21 mouse cellular contexts compared by ENCODE assay signal in genomic region chr5:111699711-111700303, GRCm38 (mm10). TPM values are rescaled to one million over a fixed set of nuclear protein-coding genes. Genes with fewer than 3 reads are reported as not detected.
DNase-seq lines count a peak whose midpoint lies in the region; ATAC-seq and TF ChIP-seq lines count a peak whose summit lies in the region.
"Had no signal": no experiment of that assay in that cellular context is flagged by ENCODE, and none has a peak within 500 bp of the region (broad histone marks: within the 10 kb centered on the region; RNA-seq: fewer than 3 reads in every experiment).

No protein-coding gene starts in this region.

- DNase-seq in forebrain, embryonic 10.5 days (ENCODE audit: extremely low spot score, low spot score), result no peak
- no peak for DNase-seq in forebrain, embryonic 11.5 days (ENCODE audit: low spot score)
- peak; percentile 88 for DNase-seq in forebrain, embryonic 14.5 days (ENCODE audit: low spot score)
- peak; percentile 42 for DNase-seq in hindbrain, postnatal 0 days (ENCODE audit: low spot score)
- no peak for DNase-seq in right cerebral cortex, adult 18-20 months
- no peak for DNase-seq in Muller cell, postnatal 12 days (ENCODE audit: inconsistent ontology term)
- DNase-seq: cerebellum, postnatal 14 days; heart, postnatal 4 days; kidney, adult 18-20 months; kidney, postnatal 25 days; layer of hippocampus, adult 9-11 months; lung, adult 2 months; thymus, postnatal 25 days had no signal

- H3K36me3 ChIP-seq in forebrain, embryonic 10.5 days (replicated peaks), result no peaks in the 10 kb centered on the region
- no peaks in the 10 kb centered on the region for H3K36me3 ChIP-seq in forebrain, embryonic 11.5 days (ENCODE audit: control insufficient read depth, insufficient read depth, low read length)
- H3K36me3 ChIP-seq in forebrain, embryonic 14.5 days (ENCODE audit: control insufficient read depth, insufficient read depth, low read length), result no peaks in the 10 kb centered on the region
- no peaks in the 10 kb centered on the region for H3K36me3 ChIP-seq in hindbrain, postnatal 0 days (ENCODE audit: insufficient read depth, low read length)
- H3K36me3 ChIP-seq in neural tube, embryonic 14.5 days (ENCODE audit: control insufficient read depth, insufficient read depth, low read length), result no peaks in the 10 kb centered on the region
- H3K36me3 ChIP-seq: heart, embryonic 13.5 days had no signal

- H3K27me3 ChIP-seq in forebrain, embryonic 10.5 days (ENCODE audit: poor library complexity, severe bottlenecking), result peaks cover 30% of the 10 kb centered on the region
- H3K27me3 ChIP-seq in forebrain, embryonic 11.5 days (ENCODE audit: control insufficient read depth, insufficient read depth, low read length), result no peaks in the 10 kb centered on the region
- no peaks in the 10 kb centered on the region for H3K27me3 ChIP-seq in forebrain, embryonic 14.5 days (replicated peaks; ENCODE audit: control insufficient read depth, insufficient read depth, low read length)
- H3K27me3 ChIP-seq in hindbrain, postnatal 0 days (ENCODE audit: insufficient read depth, low read length), result no peaks in the 10 kb centered on the region
- H3K27me3 ChIP-seq in neural tube, embryonic 14.5 days (ENCODE audit: control insufficient read depth, insufficient read depth, low read length), result no peaks in the 10 kb centered on the region

- WGBS in forebrain, embryonic 10.5 days, result 73% methylated on average over 23 of the region's 23 CpGs
- 55% methylated on average over 23 of the region's 23 CpGs for WGBS in forebrain, embryonic 11.5 days
- 23% methylated on average over 23 of the region's 23 CpGs for WGBS in forebrain, embryonic 14.5 days
- 46% methylated on average over 23 of the region's 23 CpGs for WGBS in hindbrain, postnatal 0 days
- 33% methylated on average over 23 of the region's 23 CpGs for WGBS in neural tube, embryonic 14.5 days

- H3K4me2 ChIP-seq in forebrain, embryonic 11.5 days (ENCODE audit: low read depth, low read length, severe bottlenecking), result no peak overlapping the region
- no peak overlapping the region for H3K4me2 ChIP-seq in forebrain, embryonic 14.5 days (ENCODE audit: low read length)
- no peak overlapping the region for H3K4me2 ChIP-seq in hindbrain, postnatal 0 days (ENCODE audit: low read depth, low read length)
- no peak overlapping the region for H3K4me2 ChIP-seq in neural tube, embryonic 14.5 days (ENCODE audit: low read depth, low read length)
- H3K4me2 ChIP-seq: heart, embryonic 13.5 days had no signal

- no peak overlapping the region for H3K9ac ChIP-seq in forebrain, embryonic 11.5 days (ENCODE audit: low read length)
- H3K9ac ChIP-seq in forebrain, embryonic 14.5 days (ENCODE audit: low read length), result no peak overlapping the region
- H3K9ac ChIP-seq in hindbrain, postnatal 0 days (replicated peaks; ENCODE audit: low read length), result no peak overlapping the region
- H3K9ac ChIP-seq in neural tube, embryonic 14.5 days (replicated peaks; ENCODE audit: low read depth, low read length), result no peak overlapping the region
- H3K9ac ChIP-seq: heart, embryonic 13.5 days had no signal

- no peaks in the 10 kb centered on the region for H3K9me3 ChIP-seq in forebrain, embryonic 10.5 days
- no peaks in the 10 kb centered on the region for H3K9me3 ChIP-seq in forebrain, embryonic 11.5 days (ENCODE audit: control insufficient read depth, low read length)
- H3K9me3 ChIP-seq in forebrain, embryonic 14.5 days (replicated peaks; ENCODE audit: control insufficient read depth, low read length), result no peaks in the 10 kb centered on the region
- H3K9me3 ChIP-seq in hindbrain, postnatal 0 days (ENCODE audit: low read length), result no peaks in the 10 kb centered on the region
- no peaks in the 10 kb centered on the region for H3K9me3 ChIP-seq in neural tube, embryonic 14.5 days (ENCODE audit: control insufficient read depth, low read length)
- H3K9me3 ChIP-seq: heart, embryonic 13.5 days had no signal

- H3K4me1 ChIP-seq in forebrain, embryonic 10.5 days, result peaks cover 51% of the 10 kb centered on the region
- peaks cover 9% of the 10 kb centered on the region for H3K4me1 ChIP-seq in forebrain, embryonic 11.5 days (replicated peaks; ENCODE audit: control insufficient read depth, insufficient read depth, low read length)
- H3K4me1 ChIP-seq in forebrain, embryonic 14.5 days (ENCODE audit: control insufficient read depth, insufficient read depth, low read length), result peaks cover 28% of the 10 kb centered on the region
- peaks cover 4% of the 10 kb centered on the region; the same call in 1 of the 2 replicates for H3K4me1 ChIP-seq in hindbrain, postnatal 0 days (ENCODE audit: insufficient read depth, low read length)
- peaks cover 4% of the 10 kb centered on the region; the same call in 1 of the 2 replicates for H3K4me1 ChIP-seq in neural tube, embryonic 14.5 days (ENCODE audit: control insufficient read depth, insufficient read depth, low read length)

- no peak for TF ChIP-seq CTCF in hindbrain, postnatal 0 days (IDR thresholded peaks at IDR 0.05; ENCODE audit: low read depth)

- H3K27ac ChIP-seq in forebrain, embryonic 10.5 days, result peak overlapping the region; percentile 22; the same call in 1 of the 2 replicates
- H3K27ac ChIP-seq in forebrain, embryonic 11.5 days (ENCODE audit: low read depth, low read length), result no peak overlapping the region
- H3K27ac ChIP-seq in forebrain, embryonic 14.5 days (ENCODE audit: low read depth, low read length), result no peak overlapping the region; the same call in 1 of the 2 replicates
- no peak overlapping the region for H3K27ac ChIP-seq in hindbrain, postnatal 0 days
- H3K27ac ChIP-seq in neural tube, embryonic 14.5 days (ENCODE audit: low read depth, low read length), result no peak overlapping the region
- H3K27ac ChIP-seq: heart, embryonic 13.5 days had no signal

- no peak overlapping the region for H3K4me3 ChIP-seq in forebrain, embryonic 10.5 days
- H3K4me3 ChIP-seq in forebrain, embryonic 11.5 days (ENCODE audit: low read depth, low read length), result no peak overlapping the region
- H3K4me3 ChIP-seq in forebrain, embryonic 14.5 days (ENCODE audit: low read depth, low read length), result no peak overlapping the region
- no peak overlapping the region for H3K4me3 ChIP-seq in hindbrain, postnatal 0 days (ENCODE audit: low read length)
- H3K4me3 ChIP-seq in neural tube, embryonic 14.5 days (ENCODE audit: low read depth, low read length), result no peak overlapping the region
- H3K4me3 ChIP-seq: heart, embryonic 13.5 days had no signal

- no peak for ATAC-seq in forebrain, embryonic 11.5 days (replicated peaks; ENCODE audit: low FRiP score)
- ATAC-seq in forebrain, embryonic 14.5 days, result peak; percentile 65
- no peak for ATAC-seq in hindbrain, postnatal 0 days
- ATAC-seq in neural tube, embryonic 14.5 days (ENCODE audit: low read depth), result 0 out of 2 replicates have a peak, but pooled peaks have one; percentile 17
- ATAC-seq: Patski had no signal

RNA-seq across cellular contexts. Expression of gene Gm26897, which starts 33.9 kb away (rescaled TPM):
- polyA plus RNA-seq in forebrain, embryonic 10.5 days (2016; fragmentation: Nextera tagmentation; extraction: Ambion mirVana), result not detected in 2 replicates
- polyA plus RNA-seq in forebrain, embryonic 11.5 days (2014; fragmentation: Nextera tagmentation; extraction: Ambion mirVana), result not detected in 2 replicates
- not detected in 2 replicates for polyA plus RNA-seq in forebrain, embryonic 14.5 days (2014; fragmentation: Nextera tagmentation; extraction: Ambion mirVana)
- total RNA-seq in hindbrain, postnatal 0 days (2014; rRNA removed), result not detected in 2 replicates
- polyA plus RNA-seq in hindbrain, postnatal 0 days (2015; fragmentation: Nextera tagmentation; extraction: Ambion mirVana), result not detected in 2 replicates
- polyA plus RNA-seq in neural tube, embryonic 14.5 days (2014; fragmentation: Nextera tagmentation; extraction: Ambion mirVana), result not detected in 2 replicates
- total RNA-seq: adrenal gland, postnatal 4 days; heart, postnatal 4 days; left cerebral cortex, postnatal 14 days; liver, adult 2 months had no signal
- polyA plus RNA-seq: gonadal fat pad, adult 2 months; heart, embryonic 13.5 days; liver, adult 2 months; lung, adult 2 months; Patski; stomach, embryonic 16.5 days had no signal

Comparison
In these comparisons a context has a peak if more than half of its experiments do, and no peak if none do; other contexts are left out.
1. DNase-seq: peak in forebrain, embryonic 14.5 days (single experiment) and hindbrain, postnatal 0 days (single experiment); none in forebrain, embryonic 10.5 days (single experiment), forebrain, embryonic 11.5 days (single experiment), right cerebral cortex, adult 18-20 months (single experiment) and Muller cell, postnatal 12 days (single experiment).
2. ATAC-seq: peak in forebrain, embryonic 14.5 days (single experiment) and neural tube, embryonic 14.5 days (single experiment); none in forebrain, embryonic 11.5 days (single experiment) and hindbrain, postnatal 0 days (single experiment).